Mouse (Mus musculus) mouse trophoblast stem cell (cell line): Measurements from ENCODE around the gene Gnpat.
"Not testable (repeated sequence)": the region's sequence is repeated elsewhere in the genome, so short reads cannot be mapped to it uniquely, and the experiment has no call there.

Source experiments
- in situ Hi-C, 2 experiments: fragments of 300-500 bp; cut with MseI, MboI; formaldehyde crosslinking; loops; 2 replicates in 1 of 2; 3 replicates in 1 of 2; pipeline ENCODE4 v1.15.1; 2025

Gene Gnpat

GRCm38 (mm10) chr8:124842929-124843328 lies 19.9 kb upstream of the Gnpat start:
- in situ Hi-C loops: not testable (repeated sequence)

GRCm38 (mm10) chr8:124845131-124845530 lies 17.7 kb upstream of the Gnpat start:
- in situ Hi-C loops: no loop called here

- in situ Hi-C loops: no loop called here
Measured at GRCm38 (mm10) chr8:124845573-124845972, 17.3 kb upstream of the Gnpat start.

- in situ Hi-C loops: no loop called here
Measured at GRCm38 (mm10) chr8:124853511-124853910, 9.3 kb upstream of the Gnpat start.

GRCm38 (mm10) chr8:124859466-124859865 lies 3.4 kb upstream of the Gnpat start:
- in situ Hi-C loops: no loop called here

GRCm38 (mm10) chr8:124860188-124860587 lies 2.6 kb upstream of the Gnpat start:
- in situ Hi-C loops: no loop called here

- in situ Hi-C loops: no loop called here
Measured at GRCm38 (mm10) chr8:124863163-124863677, 387 bp downstream of the Gnpat start.

- in situ Hi-C loops: no loop called here
Measured at GRCm38 (mm10) chr8:124863729-124864128, 896 bp downstream of the Gnpat start.

- in situ Hi-C loops: no loop called here
Measured at GRCm38 (mm10) chr8:124866669-124867068, 3.8 kb downstream of the Gnpat start.

GRCm38 (mm10) chr8:124867126-124867525 lies 4.3 kb downstream of the Gnpat start:
- in situ Hi-C loops: no loop called here

GRCm38 (mm10) chr8:124869708-124870107 lies 6.9 kb downstream of the Gnpat start:
- in situ Hi-C loops: no loop called here

GRCm38 (mm10) chr8:124871474-124871873 lies 8.6 kb downstream of the Gnpat start:
- in situ Hi-C loops: no loop called here

- in situ Hi-C loops: no loop called here
Measured at GRCm38 (mm10) chr8:124872081-124872480, 9.2 kb downstream of the Gnpat start.

GRCm38 (mm10) chr8:124872690-124873089 lies 9.9 kb downstream of the Gnpat start:
- in situ Hi-C loops: no loop called here

GRCm38 (mm10) chr8:124878141-124878540 lies 15.3 kb downstream of the Gnpat start:
- in situ Hi-C loops: no loop called here

- in situ Hi-C loops: no loop called here
Measured at GRCm38 (mm10) chr8:124878946-124879526, 16.2 kb downstream of the Gnpat start.

GRCm38 (mm10) chr8:124888385-124888784 lies 25.6 kb downstream of the Gnpat start:
- in situ Hi-C loops: no loop called here

- in situ Hi-C loops: loop anchor here in 1 of 2 experiments (10.0 kb wide), 1 partner anchor 142 kb away; no protein-coding TSS in a partner anchor
Measured at GRCm38 (mm10) chr8:124892596-124892995, 29.8 kb downstream of the Gnpat start.

- in situ Hi-C loops: loop anchor here in 1 of 2 experiments (10.0 kb wide), 1 partner anchor 139 kb away; no protein-coding TSS in a partner anchor
Measured at GRCm38 (mm10) chr8:124896010-124896631, 33.3 kb downstream of the Gnpat start.

- in situ Hi-C loops: loop anchor here in 1 of 2 experiments (10.0 kb wide), 1 partner anchor 138 kb away; no protein-coding TSS in a partner anchor
Measured at GRCm38 (mm10) chr8:124896632-124897385, 34.0 kb downstream of the Gnpat start.

GRCm38 (mm10) chr8:124897386-124898250 lies 34.8 kb downstream of the Gnpat start, which contains the start of the genes Exoc8 and Sprtn:
Exoc8 (minus strand) TSS chr8:124897705.
Sprtn (plus strand) TSS chr8:124897886.
- in situ Hi-C loops: loop anchor here in 1 of 2 experiments (10.0 kb wide), 1 partner anchor 137 kb away; no protein-coding TSS in a partner anchor
